Mouse (Mus musculus): ENCODE data around the gene Rgs7.

DNA sequence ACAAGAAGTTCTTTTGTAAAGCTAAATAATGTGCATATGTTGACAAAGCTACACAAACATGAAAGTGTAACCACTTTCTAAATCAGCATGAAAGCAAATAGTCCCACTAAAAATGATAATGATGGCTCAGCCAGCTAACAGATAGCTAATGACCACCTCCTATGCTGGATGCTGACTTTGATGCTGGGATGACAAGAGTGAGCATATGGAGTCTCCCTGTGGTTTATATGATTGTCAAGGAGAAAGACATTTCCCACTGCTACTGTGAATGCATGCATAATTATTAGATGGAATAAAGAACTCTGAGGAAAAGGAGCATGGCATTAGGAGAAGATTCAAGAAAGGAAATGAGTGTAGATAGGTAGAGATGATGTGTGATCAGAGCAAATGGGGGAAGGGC lies 230.0 kb downstream of the Rgs7 start:
- TF ChIP-seq POLR2A (IDR thresholded peaks at IDR 0.05; ENCODE audit: low read depth, low read length): no peak
- TF ChIP-seq CTCF (IDR thresholded peaks at IDR 0.05; ENCODE audit: extremely low read depth, insufficient read length, insufficient replicate concordance, low read depth, low read length): no peak
